Mouse (Mus musculus) heart, adult 2 months (tissue): ENCODE measurements around the gene Ldb3. TPM values are rescaled to one million over a fixed set of nuclear protein-coding genes. Genes with fewer than 3 reads are reported as not detected.

Experiments used
- DNase-seq, 2 experiments: peaks; one replicate each; pipeline ENCODE4 v3.0.0; 2021
- H3K27ac ChIP-seq: fragments of 200-600 bp; 2 replicates; pipeline ENCODE4 v1.8.1; 2022
- H3K27me3 ChIP-seq: fragments of 200-500 bp; 2 replicates; pipeline ENCODE4 v1.6.1; 2012; ENCODE audit warnings: mild to moderate bottlenecking, low read length, inconsistent platforms, mixed read lengths; ENCODE audit not compliant: control insufficient read depth, insufficient read depth
- H3K36me3 ChIP-seq: fragments of 200-500 bp; 2 replicates; pipeline ENCODE4 v1.6.1; 2012; ENCODE audit warnings: low read length, inconsistent platforms; ENCODE audit not compliant: control insufficient read depth, insufficient read depth
- H3K4me1 ChIP-seq: fragments of 200-500 bp; 2 replicates; pipeline ENCODE4 v1.6.1; 2011; ENCODE audit warnings: low read length; ENCODE audit not compliant: control insufficient read depth, insufficient read depth
- H3K4me3 ChIP-seq: fragments of 200-600 bp; 2 replicates; pipeline ENCODE4 v1.8.1; 2022
- H3K79me2 ChIP-seq: fragments of 200-500 bp; replicated peaks from 2 replicates; pipeline ENCODE4 v1.6.1; 2012; ENCODE audit warnings: mild to moderate bottlenecking, inconsistent platforms, low read length, moderate library complexity, mixed read lengths; ENCODE audit not compliant: control insufficient read depth, insufficient read depth
- H3K9ac ChIP-seq: fragments of 200-500 bp; 2 replicates; pipeline ENCODE4 v1.6.1; 2012; ENCODE audit warnings: low read depth, mild to moderate bottlenecking, control low read depth, inconsistent platforms, low read length, mixed read lengths
- CTCF ChIP-seq: fragments of 200-600 bp; IDR thresholded peaks from 2 replicates; pipeline ENCODE4 v1.8.1; 2022; ENCODE audit warnings: antibody characterized with exemption, mild to moderate bottlenecking, moderate library complexity
- EP300 ChIP-seq: fragments of 200-500 bp; IDR thresholded peaks from 2 replicates; pipeline ENCODE4 v1.6.1; 2011; ENCODE audit warnings: low read depth, low read length, control low read depth; ENCODE audit not compliant: insufficient read depth
- POLR2A ChIP-seq: fragments of 200-500 bp; IDR thresholded peaks from 2 replicates; pipeline ENCODE4 v1.6.1; 2011; ENCODE audit warnings: mild to moderate bottlenecking, low read depth, low read length, control low read depth; ENCODE audit not compliant: insufficient read depth
- WGBS: fragments of 180-500 bp; shearing (Covaris S2); methylation state at CpG from one replicate; pipeline ENCODE4 v1.1.7; 2018; 5-methylcytosine and 5-hydroxymethylcytosine counted together
- intact Hi-C: fragments of 180-260 bp; cut with DNase I; formaldehyde crosslinking; loops from one replicate; pipeline ENCODE4 v1.15.1; 2025
- polyA plus RNA-seq: library from polyadenylated mRNA; depleted of rRNA; stranded (reverse); fragments of >200 nt; gene quantifications from 2 replicates; pipeline ENCODE4 v1.2.3, GENCODE M21; 2012
- total RNA-seq, 2 experiments: library from RNA; stranded (reverse); gene quantifications; 2 replicates each; pipeline ENCODE4 v1.2.3; 2021

Gene Ldb3
- total and polyA plus RNA-seq, 3 experiments: 940 to 1,138 (median 1,084) TPM

GRCm38 (mm10) chr14:34614551-34614950 lies 26.1 kb upstream of the Ldb3 start:
- H3K27me3 ChIP-seq: no peaks in the 10 kb centered on the region
- no peaks in the 10 kb centered on the region for H3K4me1 ChIP-seq
- H3K9ac ChIP-seq: no peak overlapping the region
- intact Hi-C loops: no loop called here
- no peak for DNase-seq
- no peak overlapping the region for H3K4me3 ChIP-seq
- no peak overlapping the region for H3K27ac ChIP-seq
- no peaks in the 10 kb centered on the region for H3K36me3 ChIP-seq
- H3K79me2 ChIP-seq: no peaks in the 10 kb centered on the region
- WGBS: 38% methylated on average over 15 of the region's 15 CpGs
- TF ChIP-seq EP300 (no peak), POLR2A (no peak), CTCF (no peak)

GRCm38 (mm10) chr14:34613523-34613922 lies 25.0 kb upstream of the Ldb3 start:
- no peaks in the 10 kb centered on the region for H3K27me3 ChIP-seq
- no peaks in the 10 kb centered on the region for H3K36me3 ChIP-seq
- 31% methylated on average over 6 of the region's 6 CpGs for WGBS
- no peaks in the 10 kb centered on the region for H3K4me1 ChIP-seq
- H3K79me2 ChIP-seq: no peaks in the 10 kb centered on the region
- H3K9ac ChIP-seq: no peak overlapping the region
- no peak overlapping the region for H3K27ac ChIP-seq
- TF ChIP-seq EP300 (no peak), CTCF (no peak), POLR2A (no peak)
- intact Hi-C loops: no loop called here
- DNase-seq: no peak
- H3K4me3 ChIP-seq: no peak overlapping the region

GRCm38 (mm10) chr14:34612222-34612621 lies 23.7 kb upstream of the Ldb3 start:
- Histone ChIP-seq H3K4me3 (no peak overlapping the region), H3K79me2 (no peaks in the 10 kb centered on the region), H3K9ac (no peak overlapping the region), H3K27me3 (no peaks in the 10 kb centered on the region), H3K4me1 (no peaks in the 10 kb centered on the region), H3K36me3 (no peaks in the 10 kb centered on the region), H3K27ac (no peak overlapping the region)
- TF ChIP-seq EP300: no peak
- TF ChIP-seq CTCF: peak; percentile 49
- WGBS: 51% methylated on average over 4 of the region's 4 CpGs
- DNase-seq: no peak
- intact Hi-C loops: no loop called here

- Histone ChIP-seq H3K4me3 (no peak overlapping the region), H3K27me3 (no peaks in the 10 kb centered on the region), H3K79me2 (no peaks in the 10 kb centered on the region), H3K27ac (no peak overlapping the region), H3K36me3 (no peaks in the 10 kb centered on the region), H3K4me1 (no peaks in the 10 kb centered on the region), H3K9ac (no peak overlapping the region)
- no peak for DNase-seq
- no peak for TF ChIP-seq CTCF
- no peak for TF ChIP-seq EP300
- no peak for TF ChIP-seq POLR2A
- intact Hi-C loops: no loop called here
- 85% methylated on average over 4 of the region's 4 CpGs for WGBS
These were observed 23.1 kb upstream of the Ldb3 start for GRCm38 (mm10) chr14:34611591-34611990.

- Histone ChIP-seq H3K9ac (no peak overlapping the region), H3K27ac (no peak overlapping the region), H3K4me1 (no peaks in the 10 kb centered on the region), H3K27me3 (no peaks in the 10 kb centered on the region), H3K4me3 (no peak overlapping the region), H3K79me2 (no peaks in the 10 kb centered on the region), H3K36me3 (no peaks in the 10 kb centered on the region)
- no peak for TF ChIP-seq CTCF
- TF ChIP-seq POLR2A: no peak
- no peak for TF ChIP-seq EP300
- no peak for DNase-seq
- WGBS: 88% methylated on average over 7 of the region's 7 CpGs
- intact Hi-C loops: no loop called here
These were observed 13.4 kb upstream of the Ldb3 start for GRCm38 (mm10) chr14:34601910-34602309.

GRCm38 (mm10) chr14:34599941-34600340 lies 11.5 kb upstream of the Ldb3 start, which contains the start of gene Opn4:
Gene Opn4, minus strand, starts transcription at chr14:34600142.
- Histone ChIP-seq H3K9ac (no peak within 1 kb of the TSS), H3K27ac (no peak within 1 kb of the TSS), H3K4me1 (no peaks in the 10 kb centered on the region), H3K79me2 (no peaks in the 10 kb centered on the region), H3K27me3 (no peaks in the 10 kb centered on the region), H3K4me3 (no peak within 1 kb of the TSS), H3K36me3 (no peaks in the 10 kb centered on the region)
- TF ChIP-seq EP300 (no peak), CTCF (no peak), POLR2A (no peak)
- 92% methylated on average over 8 of the region's 8 CpGs for WGBS
- intact Hi-C loops: no loop called here
- no peak for DNase-seq
